Mouse (Mus musculus) MEL (cell line): Measurements from ENCODE around the gene Lrfn5. TPM values are rescaled to one million over a fixed set of nuclear protein-coding genes. Genes with fewer than 3 reads are reported as not detected.

ENCODE experiments used
- DNase-seq: peaks from one replicate; pipeline ENCODE4 v3.0.0; 2011; ENCODE audit warnings: low read depth, low spot score
- H3K27ac ChIP-seq: 2 replicates; pipeline ENCODE4 v1.5.1; 2012; ENCODE audit warnings: low read depth, mild to moderate bottlenecking, control low read depth, low read length, moderate library complexity; ENCODE audit not compliant: control insufficient read depth
- H3K27me3 ChIP-seq, 2 experiments: fragments of 150-350 bp in 1 of 2; sonication (generic) in 1 of 2; 2 replicates each; pipeline ENCODE4 v1.6.1; 2012; ENCODE audit warnings: low read length in 2 of 2, mild to moderate bottlenecking in 2 of 2, improper control_type of control experiment in 1 of 2, moderate library complexity in 1 of 2; ENCODE audit not compliant: insufficient read depth in 2 of 2, control insufficient read depth in 1 of 2
- H3K36me3 ChIP-seq, 2 experiments: 2 replicates each; pipeline ENCODE4 v1.6.1; 2012 to 2014; ENCODE audit warnings: low read length in 2 of 2, improper control_type of control experiment in 1 of 2, inconsistent platforms in 1 of 2, mild to moderate bottlenecking in 1 of 2; ENCODE audit not compliant: insufficient read depth in 2 of 2, control insufficient read depth in 1 of 2
- H3K4me1 ChIP-seq, 2 experiments: fragments of 150-350 bp in 1 of 2; sonication (generic) in 1 of 2; 2 replicates each; pipeline ENCODE4 v1.6.1; 2012; ENCODE audit warnings: low read length in 2 of 2, improper control_type of control experiment in 1 of 2, mild to moderate bottlenecking in 1 of 2; ENCODE audit not compliant: insufficient read depth in 2 of 2, control insufficient read depth in 1 of 2
- H3K4me3 ChIP-seq, 2 experiments: fragments of 150-350 bp in 1 of 2; sonication (generic) in 1 of 2; 2 replicates each; pipeline ENCODE4 v1.5.1; 2012; ENCODE audit warnings: low read depth in 2 of 2, low read length in 2 of 2, mild to moderate bottlenecking in 2 of 2, moderate library complexity in 2 of 2, control low read depth in 1 of 2, improper control_type of control experiment in 1 of 2; ENCODE audit not compliant: control insufficient read depth in 1 of 2, insufficient read depth in 1 of 2
- H3K79me2 ChIP-seq: 2 replicates; pipeline ENCODE4 v1.6.1; 2012; ENCODE audit warnings: mild to moderate bottlenecking, low read length, moderate library complexity; ENCODE audit not compliant: control insufficient read depth, poor library complexity, insufficient read depth
- H3K9ac ChIP-seq: 2 replicates; pipeline ENCODE4 v1.6.1; 2012; ENCODE audit warnings: low read depth, mild to moderate bottlenecking, control low read depth, low read length, moderate library complexity; ENCODE audit not compliant: control insufficient read depth, poor library complexity, severe bottlenecking
- H3K9me3 ChIP-seq: fragments of 150-350 bp; sonication (generic); replicated peaks from 2 replicates; pipeline ENCODE4 v1.6.1; 2012; ENCODE audit warnings: mild to moderate bottlenecking, low read length, improper control_type of control experiment, moderate library complexity; ENCODE audit not compliant: insufficient read depth
- BHLHE40 ChIP-seq: IDR thresholded peaks from 2 replicates; pipeline ENCODE4 v1.6.1; 2012; ENCODE audit warnings: low read depth, mild to moderate bottlenecking, inconsistent platforms, low read length, improper control_type of control experiment, borderline replicate concordance
- CHD2 ChIP-seq: IDR thresholded peaks from 2 replicates; pipeline ENCODE4 v1.6.1; 2011; ENCODE audit warnings: low read length, improper control_type of control experiment
- ELF1 ChIP-seq: IDR thresholded peaks from 2 replicates; pipeline ENCODE4 v1.6.1; 2014; ENCODE audit warnings: low read depth, mild to moderate bottlenecking, inconsistent platforms, low read length, improper control_type of control experiment, moderate library complexity
- EP300 ChIP-seq, 2 experiments: IDR thresholded peaks; 2 replicates each; pipeline ENCODE4 v1.6.1; 2011; ENCODE audit warnings: improper control_type of control experiment in 2 of 2, low read length in 2 of 2, low read depth in 1 of 2, mild to moderate bottlenecking in 1 of 2
- GABPA ChIP-seq: IDR thresholded peaks from 2 replicates; pipeline ENCODE4 v1.6.1; 2012; ENCODE audit warnings: low read depth, mild to moderate bottlenecking, inconsistent platforms, low read length, improper control_type of control experiment, moderate library complexity
- HCFC1 ChIP-seq: IDR thresholded peaks from 2 replicates; pipeline ENCODE4 v1.6.1; 2012; ENCODE audit warnings: low read depth, mild to moderate bottlenecking, inconsistent platforms, low read length, improper control_type of control experiment, moderate library complexity
- JUND ChIP-seq: IDR thresholded peaks from 2 replicates; pipeline ENCODE4 v1.6.1; 2011; ENCODE audit warnings: low read depth, mild to moderate bottlenecking, improper control_type of control experiment, low read length
- MAX ChIP-seq: IDR thresholded peaks from 2 replicates; pipeline ENCODE4 v1.6.1; 2011; ENCODE audit warnings: low read length, improper control_type of control experiment
- MXI1 ChIP-seq: IDR thresholded peaks from 2 replicates; pipeline ENCODE4 v1.6.1; 2011; ENCODE audit warnings: mild to moderate bottlenecking, low read depth, low read length, improper control_type of control experiment
- MYB ChIP-seq: IDR thresholded peaks from 2 replicates; pipeline ENCODE4 v1.6.1; 2011; ENCODE audit warnings: mild to moderate bottlenecking, low read depth, low read length, improper control_type of control experiment
- MYC ChIP-seq: IDR thresholded peaks from 2 replicates; pipeline ENCODE4 v1.6.1; 2011; ENCODE audit warnings: low read depth, mild to moderate bottlenecking, low read length, improper control_type of control experiment, moderate library complexity
- NELFE ChIP-seq: IDR thresholded peaks from 2 replicates; pipeline ENCODE4 v1.6.1; 2011; ENCODE audit warnings: low read depth, low read length, improper control_type of control experiment
- POLR2A ChIP-seq, 2 experiments: IDR thresholded peaks; 2 replicates each; pipeline ENCODE4 v1.6.1; 2011 to 2012; ENCODE audit warnings: low read length in 2 of 2, mild to moderate bottlenecking in 2 of 2, control low read depth in 1 of 2, improper control_type of control experiment in 1 of 2, low read depth in 1 of 2, moderate library complexity in 1 of 2; ENCODE audit not compliant: control insufficient read depth in 1 of 2, insufficient read depth in 1 of 2, poor library complexity in 1 of 2
- POLR2AphosphoS2 ChIP-seq: IDR thresholded peaks from 2 replicates; pipeline ENCODE4 v1.6.1; 2011; ENCODE audit warnings: low read length, improper control_type of control experiment
- POLR2AphosphoS5 ChIP-seq: IDR thresholded peaks from 2 replicates; pipeline ENCODE4 v1.6.1; 2012; ENCODE audit warnings: low read depth, borderline replicate concordance, mild to moderate bottlenecking, inconsistent platforms, low read length, moderate library complexity, mixed read lengths
- TCF12 ChIP-seq: IDR thresholded peaks from 2 replicates; pipeline ENCODE4 v1.6.1; 2014; ENCODE audit warnings: low read depth, mild to moderate bottlenecking, inconsistent platforms, low read length, improper control_type of control experiment, moderate library complexity
- UBTF ChIP-seq: IDR thresholded peaks from 2 replicates; pipeline ENCODE4 v1.6.1; 2012; ENCODE audit warnings: low read depth, mild to moderate bottlenecking, inconsistent platforms, low read length, improper control_type of control experiment, moderate library complexity, borderline replicate concordance; ENCODE audit not compliant: insufficient read depth
- ZKSCAN1 ChIP-seq: IDR thresholded peaks from 2 replicates; pipeline ENCODE4 v1.6.1; 2012; ENCODE audit warnings: low read depth, mild to moderate bottlenecking, inconsistent platforms, low read length, improper control_type of control experiment, moderate library complexity
- ZMIZ1 ChIP-seq: IDR thresholded peaks from 2 replicates; pipeline ENCODE4 v1.6.1; 2012; ENCODE audit warnings: low read depth, mild to moderate bottlenecking, inconsistent platforms, low read length, improper control_type of control experiment, moderate library complexity
- ZNF384 ChIP-seq: IDR thresholded peaks from 2 replicates; pipeline ENCODE4 v1.6.1; 2012; ENCODE audit warnings: low read depth, mild to moderate bottlenecking, inconsistent platforms, low read length, improper control_type of control experiment
- polyA plus RNA-seq, 2 experiments: library from polyadenylated mRNA; stranded (reverse) in 1 of 2; unstranded in 1 of 2; fragments of >175 nt in 1 of 2; fragments of >200 nt in 1 of 2; gene quantifications; 2 replicates each; pipeline versions ENCODE4 v1.2.1 to v1.2.4; 2012; ENCODE audit warnings: low replicate concordance in 2 of 2, low read depth in 1 of 2; ENCODE audit not compliant: insufficient read length in 2 of 2, insufficient read depth in 1 of 2, missing spikeins in 1 of 2
- total RNA-seq: library from RNA; depleted of rRNA; stranded (reverse); fragments of 300-350 nt; gene quantifications from 2 replicates; pipeline ENCODE4 v1.2.3, GENCODE M21; 2012

Lrfn5 gene
- total and polyA plus RNA-seq, 3 experiments: not detected

DNA sequence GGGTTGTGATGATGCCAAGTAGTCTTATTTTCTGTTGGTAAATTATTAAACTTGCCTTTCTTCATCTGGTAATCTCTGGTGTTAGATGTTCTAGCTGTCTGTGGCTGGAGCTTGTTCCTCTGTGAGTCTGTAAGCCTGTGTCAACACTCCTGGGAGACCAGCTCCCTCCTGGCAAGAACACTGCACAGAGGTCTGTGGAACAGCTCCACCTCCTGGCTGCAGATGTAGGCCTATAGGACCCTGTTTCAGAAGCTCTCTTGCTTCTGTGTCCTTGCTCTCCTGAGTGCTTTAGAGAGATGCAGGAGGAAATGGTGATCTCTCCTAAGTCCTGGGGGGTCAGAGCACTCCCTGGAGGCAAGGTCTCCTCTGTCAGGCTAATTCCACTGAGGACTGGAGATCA is 200.2 kb downstream of the Lrfn5 start (continued):
- TF ChIP-seq GABPA: no peak
- TF ChIP-seq ZNF384: no peak
- no peak for TF ChIP-seq POLR2A (IDR thresholded peaks at IDR 0.05; ENCODE audit: control insufficient read depth in 1 of 2, insufficient read depth in 1 of 2, low read depth in 1 of 2, low read length in 2 of 2, poor library complexity in 1 of 2)
- TF ChIP-seq TCF12: no peak
- no peak for TF ChIP-seq BHLHE40
- TF ChIP-seq MXI1: no peak
- TF ChIP-seq MYB: no peak
- no peak for TF ChIP-seq POLR2AphosphoS5
- no peak for TF ChIP-seq ELF1
- TF ChIP-seq EP300 (IDR thresholded peaks at IDR 0.05; ENCODE audit: low read depth in 1 of 2, low read length in 2 of 2): no peak
- TF ChIP-seq ZKSCAN1: no peak
- no peak for TF ChIP-seq UBTF

DNA sequence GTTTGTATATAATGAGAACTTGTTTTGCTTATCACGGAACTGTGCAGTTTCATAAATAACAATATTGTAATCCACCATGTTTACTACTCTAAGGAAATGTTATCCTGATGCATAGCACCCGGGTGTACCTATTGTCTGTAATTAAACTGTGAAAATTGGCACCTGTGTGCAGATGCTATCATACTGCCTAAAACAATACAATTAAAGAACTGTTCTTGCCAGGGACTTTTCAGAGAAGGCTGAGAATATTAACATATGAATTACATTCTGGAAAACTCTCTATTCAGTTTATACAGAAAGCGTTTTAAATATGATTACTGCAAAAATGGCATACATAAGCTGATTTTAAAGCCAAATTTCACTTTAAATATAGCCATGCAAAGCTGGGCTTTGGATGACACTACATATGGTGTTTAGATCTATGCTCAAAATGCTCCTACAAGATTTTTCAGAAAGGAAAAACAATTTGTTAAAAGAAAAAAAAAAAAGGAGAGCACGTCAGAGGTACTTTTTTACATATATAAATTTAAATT is 284.2 kb downstream of the Lrfn5 start:
- no peaks in the 10 kb centered on the region for H3K4me1 ChIP-seq
- H3K4me3 ChIP-seq: no peak overlapping the region
- DNase-seq: no peak
- no peaks in the 10 kb centered on the region for H3K9me3 ChIP-seq
- no peak overlapping the region for H3K27ac ChIP-seq
- H3K79me2 ChIP-seq: no peaks in the 10 kb centered on the region
- H3K27me3 ChIP-seq: no peaks in the 10 kb centered on the region
- no peaks in the 10 kb centered on the region for H3K36me3 ChIP-seq
- no peak overlapping the region for H3K9ac ChIP-seq
- no peak for TF ChIP-seq POLR2AphosphoS2
- no peak for TF ChIP-seq HCFC1
- TF ChIP-seq MYC: no peak
- no peak for TF ChIP-seq POLR2AphosphoS5
- no peak for TF ChIP-seq JUND
- no peak for TF ChIP-seq MAX
- TF ChIP-seq CHD2: no peak
- TF ChIP-seq NELFE: no peak
- no peak for TF ChIP-seq ZMIZ1
- no peak for TF ChIP-seq UBTF
- no peak for TF ChIP-seq TCF12
- no peak for TF ChIP-seq EP300 (IDR thresholded peaks at IDR 0.05; ENCODE audit: low read depth in 1 of 2, low read length in 2 of 2)
- no peak for TF ChIP-seq POLR2A (IDR thresholded peaks at IDR 0.05; ENCODE audit: control insufficient read depth in 1 of 2, insufficient read depth in 1 of 2, low read depth in 1 of 2, low read length in 2 of 2, poor library complexity in 1 of 2)
- no peak for TF ChIP-seq MYB
